Mouse (Mus musculus): Measurements from ENCODE around the gene Ntf5. TPM values are rescaled to one million over a fixed set of nuclear protein-coding genes. Genes with fewer than 3 reads are reported as not detected.
"Not testable (repeated sequence)": the region's sequence is repeated elsewhere in the genome, so short reads cannot be mapped to it uniquely, and the experiment has no call there.

Gene Ntf5
- polyA plus RNA-seq, 1 experiment, result 0.08 TPM

DNA sequence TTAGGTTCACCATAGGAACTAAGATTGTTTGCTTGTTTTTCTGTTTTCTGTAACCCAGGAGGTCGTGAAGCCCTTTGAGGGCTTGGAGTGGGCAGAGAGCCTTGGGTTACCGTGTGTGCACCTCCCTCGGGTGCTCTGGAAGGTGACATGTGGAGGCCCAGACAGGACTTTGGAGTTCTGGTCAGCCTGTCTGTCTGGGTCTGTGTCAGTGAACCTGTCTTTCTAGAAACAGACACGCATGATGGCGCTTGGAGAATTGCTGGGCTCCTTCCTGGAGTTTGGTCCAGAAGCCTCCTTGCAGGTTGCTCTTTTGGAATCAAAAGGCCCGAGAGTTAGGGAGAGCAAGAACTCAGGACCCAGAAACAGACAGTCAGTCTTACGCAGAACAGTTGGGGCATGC lies 46.9 kb downstream of the Ntf5 start:
- TF ChIP-seq POLR2A (IDR thresholded peaks at IDR 0.05; ENCODE audit: extremely low read depth, insufficient read depth, low read length), result no peak
- TF ChIP-seq CTCF (IDR thresholded peaks at IDR 0.05; ENCODE audit: extremely low read depth, insufficient read depth, low read length), result no peak
- Histone ChIP-seq H3K27ac (ENCODE audit: insufficient read depth, low read length) (peak overlapping the region; percentile 94), H3K4me3 (ENCODE audit: insufficient read depth, low read length) (no peak overlapping the region; the same call in 1 of the 2 replicates), H3K4me1 (ENCODE audit: control insufficient read depth, insufficient read depth, low read length) (peaks cover 9% of the 10 kb centered on the region; the same call in 1 of the 2 replicates)

DNA sequence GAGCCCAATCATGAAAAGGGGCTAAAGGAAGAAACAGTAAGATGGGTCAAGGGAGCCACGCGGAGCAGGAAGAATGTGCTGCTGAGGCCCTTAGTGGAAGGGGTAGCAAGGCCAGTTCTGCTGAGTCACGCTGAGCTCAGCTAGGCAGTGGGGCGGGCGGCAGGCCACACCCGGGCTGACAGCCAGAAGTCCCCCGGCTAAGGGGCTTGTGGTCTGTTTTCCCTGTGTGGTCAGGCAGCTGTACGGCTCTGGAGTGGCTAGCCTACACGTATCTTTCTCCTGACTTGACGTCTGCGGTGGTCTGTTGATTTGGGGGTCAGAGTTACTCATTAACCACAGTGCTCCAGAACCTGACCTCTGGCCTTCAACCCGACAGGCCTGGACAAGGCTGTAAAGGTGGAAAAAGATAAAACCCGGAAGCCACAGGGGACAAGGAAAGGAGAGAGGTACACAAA lies 47.4 kb downstream of the Ntf5 start:
- Histone ChIP-seq H3K27ac (ENCODE audit: insufficient read depth, low read length) (peak overlapping the region; percentile 94), H3K4me3 (ENCODE audit: insufficient read depth, low read length) (no peak overlapping the region), H3K4me1 (ENCODE audit: control insufficient read depth, insufficient read depth, low read length) (peaks cover 12% of the 10 kb centered on the region)
- TF ChIP-seq CTCF (IDR thresholded peaks at IDR 0.05; ENCODE audit: extremely low read depth, insufficient read depth, low read length) (no peak), POLR2A (IDR thresholded peaks at IDR 0.05; ENCODE audit: extremely low read depth, insufficient read depth, low read length) (0 out of 2 replicates have a peak, but pooled peaks have one; percentile 37)

DNA sequence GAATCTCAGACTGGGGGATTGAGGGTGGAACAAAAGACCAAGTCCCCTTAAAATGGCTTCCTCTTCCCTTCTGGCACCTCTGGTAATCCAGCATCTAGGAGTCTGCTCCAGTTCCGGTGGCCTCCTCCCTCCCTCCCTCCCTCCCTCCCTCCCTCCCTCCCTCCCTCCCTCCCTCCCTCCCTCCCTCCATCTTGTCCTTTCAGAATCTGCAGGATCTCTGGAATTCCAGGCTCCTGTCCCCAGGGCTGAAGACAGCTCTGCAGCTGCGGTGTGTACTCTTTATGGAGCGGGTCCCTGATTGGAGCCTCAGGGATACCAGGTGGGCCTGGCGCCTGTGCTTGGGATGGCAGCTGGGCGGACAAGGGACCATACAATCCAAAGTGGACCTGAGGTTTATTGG lies 47.8 kb downstream of the Ntf5 start:
- no peak overlapping the region for H3K4me3 ChIP-seq (ENCODE audit: insufficient read depth, low read length)
- H3K27ac ChIP-seq (ENCODE audit: insufficient read depth, low read length), result peak overlapping the region; percentile 94
- no peak for TF ChIP-seq CTCF (IDR thresholded peaks at IDR 0.05; ENCODE audit: extremely low read depth, insufficient read depth, low read length)
- no peak for TF ChIP-seq POLR2A (IDR thresholded peaks at IDR 0.05; ENCODE audit: extremely low read depth, insufficient read depth, low read length)
- H3K4me1 ChIP-seq (ENCODE audit: control insufficient read depth, insufficient read depth, low read length), result peaks cover 13% of the 10 kb centered on the region

DNA sequence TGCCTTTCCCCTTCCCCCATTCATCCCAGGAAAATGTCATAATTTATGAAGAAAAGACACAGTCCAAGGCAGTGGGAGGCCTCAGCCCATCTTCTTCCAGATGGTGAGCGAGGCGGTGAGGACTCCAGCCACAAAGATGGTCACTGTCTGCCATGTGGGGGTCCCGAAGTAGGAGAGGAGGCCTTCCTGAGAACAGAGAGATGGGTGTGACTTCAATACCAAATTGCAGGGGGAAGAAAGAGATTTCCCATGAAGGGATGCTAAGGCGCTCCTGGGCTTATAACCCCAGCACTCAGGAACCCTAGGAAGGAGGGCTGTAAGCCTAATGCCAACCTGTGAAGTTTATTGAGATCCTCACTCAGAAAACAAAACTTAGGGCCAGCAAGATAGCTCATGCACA lies 48.3 kb downstream of the Ntf5 start:
- Histone ChIP-seq H3K4me1 (ENCODE audit: control insufficient read depth, insufficient read depth, low read length) (peaks cover 13% of the 10 kb centered on the region), H3K27ac (ENCODE audit: insufficient read depth, low read length) (no peak overlapping the region), H3K4me3 (ENCODE audit: insufficient read depth, low read length) (no peak overlapping the region)
- TF ChIP-seq CTCF (IDR thresholded peaks at IDR 0.05; ENCODE audit: extremely low read depth, insufficient read depth, low read length) (no peak), POLR2A (IDR thresholded peaks at IDR 0.05; ENCODE audit: extremely low read depth, insufficient read depth, low read length) (no peak)

DNA sequence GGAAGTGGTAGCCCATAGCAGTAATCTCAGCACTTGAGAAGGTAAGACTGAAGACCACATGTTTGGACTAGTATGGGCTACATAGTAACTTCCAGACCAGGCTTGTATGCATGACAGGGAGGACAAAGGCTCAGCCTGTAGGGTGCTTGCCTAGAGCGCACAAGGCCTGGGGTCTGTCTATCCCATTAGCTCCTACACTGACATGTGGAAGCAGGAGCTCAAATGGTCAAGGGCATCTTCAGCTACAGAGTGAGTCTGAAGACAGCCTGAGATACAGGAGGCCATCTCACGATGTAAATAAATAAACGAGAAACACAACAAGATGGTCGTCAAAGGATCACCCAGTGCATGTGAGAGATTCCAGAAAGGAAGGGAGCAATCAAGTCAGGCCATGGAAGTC lies 48.8 kb downstream of the Ntf5 start:
- peaks cover 11% of the 10 kb centered on the region for H3K4me1 ChIP-seq (ENCODE audit: control insufficient read depth, insufficient read depth, low read length)
- H3K27ac ChIP-seq (ENCODE audit: insufficient read depth, low read length), result no peak overlapping the region
- no peak for TF ChIP-seq POLR2A (IDR thresholded peaks at IDR 0.05; ENCODE audit: extremely low read depth, insufficient read depth, low read length)
- no peak for TF ChIP-seq CTCF (IDR thresholded peaks at IDR 0.05; ENCODE audit: extremely low read depth, insufficient read depth, low read length)
- H3K4me3 ChIP-seq (ENCODE audit: insufficient read depth, low read length), result no peak overlapping the region

DNA sequence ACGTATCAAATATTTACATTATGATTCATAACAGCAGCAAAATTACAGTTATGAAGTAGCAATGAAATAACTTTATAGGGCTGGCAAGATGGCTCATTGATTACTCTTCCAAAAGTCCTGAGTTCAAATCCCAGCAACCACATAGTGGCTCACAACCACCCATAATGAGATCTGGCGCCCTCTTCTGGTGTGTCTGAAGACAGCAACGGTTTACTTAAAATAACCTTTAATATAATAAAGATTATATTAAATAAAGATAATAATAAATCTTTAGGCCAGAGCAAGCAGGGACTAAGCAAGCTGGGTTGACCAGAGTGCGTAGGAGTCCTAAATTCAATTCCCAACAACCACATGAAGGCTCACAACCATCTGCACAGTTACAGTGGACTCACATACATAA lies 49.4 kb downstream of the Ntf5 start:
- not testable (repeated sequence) for H3K4me3 ChIP-seq (ENCODE audit: insufficient read depth, low read length); H3K27ac ChIP-seq (ENCODE audit: insufficient read depth, low read length)
- H3K4me1 ChIP-seq (ENCODE audit: control insufficient read depth, insufficient read depth, low read length), result peaks cover 11% of the 10 kb centered on the region

DNA sequence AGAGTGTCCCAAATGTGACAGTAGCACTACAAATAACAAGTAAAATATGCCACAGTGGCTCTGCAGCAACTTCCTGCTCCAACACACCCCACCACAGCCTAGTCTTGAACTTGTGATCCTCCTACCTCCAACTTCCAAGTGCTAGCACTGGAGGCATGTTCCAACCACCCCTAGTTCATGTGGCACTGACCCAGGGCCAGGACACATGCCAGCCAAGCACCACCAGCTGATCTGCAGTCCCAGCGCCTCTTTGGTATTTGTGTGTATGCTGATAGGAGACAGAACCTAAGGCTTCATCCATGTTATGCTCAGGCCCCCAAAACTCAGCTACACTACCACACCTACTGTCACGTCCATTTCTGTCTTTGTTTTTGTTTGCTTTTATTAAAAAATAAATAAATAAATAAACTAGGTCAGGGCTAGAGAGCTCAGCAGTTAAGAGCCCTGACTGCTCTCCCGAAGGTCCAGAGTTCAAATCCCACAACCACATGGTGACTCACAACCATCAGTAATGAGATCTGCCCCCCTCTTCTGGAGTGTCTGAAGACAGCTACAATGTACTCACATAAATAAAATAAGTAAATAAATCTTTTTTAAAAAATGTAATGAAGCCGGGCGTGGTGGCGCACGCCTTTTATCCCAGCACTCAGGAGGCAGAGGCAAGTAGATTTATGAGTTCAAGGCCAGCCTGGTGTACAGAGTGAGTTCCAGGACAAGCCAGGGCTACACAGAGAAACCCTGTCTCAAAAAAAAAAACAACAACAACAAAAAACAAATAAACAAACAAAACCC lies 50.7 kb downstream of the Ntf5 start:
- Histone ChIP-seq H3K4me3 (ENCODE audit: insufficient read depth, low read length) (no peak overlapping the region), H3K4me1 (ENCODE audit: control insufficient read depth, insufficient read depth, low read length) (peaks cover 11% of the 10 kb centered on the region), H3K27ac (ENCODE audit: insufficient read depth, low read length) (no peak overlapping the region)
- TF ChIP-seq POLR2A (IDR thresholded peaks at IDR 0.05; ENCODE audit: extremely low read depth, insufficient read depth, low read length) (no peak), CTCF (IDR thresholded peaks at IDR 0.05; ENCODE audit: extremely low read depth, insufficient read depth, low read length) (no peak)

DNA sequence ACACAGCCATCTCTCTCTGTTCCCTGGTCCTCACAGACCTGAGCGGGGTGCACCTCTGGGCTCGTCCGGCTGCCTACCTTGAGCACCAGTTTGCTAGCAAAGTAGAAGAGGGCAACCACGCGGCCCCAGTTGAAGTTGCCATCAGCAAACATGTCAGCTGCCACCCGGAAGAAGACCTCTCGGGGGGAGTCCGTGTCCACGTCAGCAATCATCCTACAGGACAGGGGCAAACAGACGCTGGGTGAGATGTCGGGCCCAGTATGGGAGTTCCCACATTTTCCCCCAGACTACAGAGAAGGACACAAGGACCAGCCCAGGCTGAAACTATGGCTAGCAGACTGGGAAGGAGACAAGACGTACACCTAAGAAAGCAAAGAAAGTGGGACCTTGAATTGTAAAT lies 51.6 kb downstream of the Ntf5 start:
- TF ChIP-seq POLR2A (IDR thresholded peaks at IDR 0.05; ENCODE audit: extremely low read depth, insufficient read depth, low read length), result no peak
- TF ChIP-seq CTCF (IDR thresholded peaks at IDR 0.05; ENCODE audit: extremely low read depth, insufficient read depth, low read length), result no peak
- H3K4me3 ChIP-seq (ENCODE audit: insufficient read depth, low read length), result no peak overlapping the region; the same call in 1 of the 2 replicates

DNA sequence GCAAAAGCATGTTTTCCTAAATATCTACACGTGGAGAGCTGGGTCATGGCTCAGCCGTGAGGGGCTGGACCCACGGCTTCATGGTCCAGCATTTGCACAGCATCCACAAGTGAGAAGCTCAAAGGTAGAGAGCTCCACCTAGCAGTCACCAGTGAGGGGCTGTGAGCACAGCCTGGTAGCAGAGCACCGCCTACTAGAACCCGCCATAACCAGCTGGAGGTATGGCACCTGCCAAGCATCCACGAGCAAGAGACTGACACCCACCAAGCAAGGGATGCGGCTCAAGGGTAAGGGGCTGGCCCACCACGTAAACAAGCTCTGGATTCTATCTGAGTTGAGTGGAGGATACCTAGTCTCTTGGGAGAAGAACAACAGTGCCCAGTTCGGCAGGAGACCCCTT lies 52.1 kb downstream of the Ntf5 start:
- TF ChIP-seq CTCF (IDR thresholded peaks at IDR 0.05; ENCODE audit: extremely low read depth, insufficient read depth, low read length) (no peak), POLR2A (IDR thresholded peaks at IDR 0.05; ENCODE audit: extremely low read depth, insufficient read depth, low read length) (no peak)
- Histone ChIP-seq H3K4me1 (ENCODE audit: control insufficient read depth, insufficient read depth, low read length) (peaks cover 7% of the 10 kb centered on the region), H3K4me3 (ENCODE audit: insufficient read depth, low read length) (peak overlapping the region; percentile 83), H3K27ac (ENCODE audit: insufficient read depth, low read length) (no peak overlapping the region)

More for the DNA sequence above, 51.6 kb downstream of the Ntf5 start:
- H3K27ac ChIP-seq (ENCODE audit: insufficient read depth, low read length), result no peak overlapping the region
- H3K4me1 ChIP-seq (ENCODE audit: control insufficient read depth, insufficient read depth, low read length), result peaks cover 11% of the 10 kb centered on the region

Data from cortical plate, adult 2 months (tissue).